Mouse (Mus musculus): Measurements from ENCODE around the gene Ush2a. TPM values are rescaled to one million over a fixed set of nuclear protein-coding genes. Genes with fewer than 3 reads are reported as not detected.

Gene Ush2a
- polyA plus RNA-seq, 1 experiment: not detected

DNA sequence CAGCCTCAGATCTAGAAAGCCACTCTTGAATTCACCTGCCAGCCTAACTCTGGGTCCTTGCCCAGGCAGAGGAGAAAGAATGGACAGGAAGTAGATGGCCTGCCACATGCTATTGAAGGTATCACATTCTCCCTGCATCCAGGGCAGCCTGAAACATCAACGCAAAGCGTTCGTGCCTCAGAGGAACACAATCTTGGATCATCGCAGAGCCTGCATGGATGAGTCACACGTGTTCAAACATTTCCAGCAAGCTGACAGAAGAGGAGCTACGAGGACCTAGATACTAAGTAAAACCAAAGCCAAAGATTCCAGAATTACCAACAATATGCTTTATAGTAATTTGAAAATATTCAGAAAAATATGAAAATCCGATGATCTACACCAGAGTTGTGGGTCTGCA lies 4.3 kb upstream of the Ush2a start:
- no peak for DNase-seq
- Histone ChIP-seq H3K27me3 (replicated peaks; ENCODE audit: control insufficient read depth, insufficient read depth, low read length) (no peaks in the 10 kb centered on the region), H3K4me1 (ENCODE audit: control insufficient read depth, insufficient read depth, low read length) (no peaks in the 10 kb centered on the region), H3K27ac (ENCODE audit: insufficient read depth, low read depth, low read length) (no peak overlapping the region), H3K4me3 (ENCODE audit: insufficient read depth, low read depth, low read length) (no peak overlapping the region), H3K36me3 (ENCODE audit: control insufficient read depth, insufficient read depth, low read length) (no peaks in the 10 kb centered on the region)
- WGBS: 75% methylated on average over 7 of the region's 7 CpGs
- TF ChIP-seq POLR2A (IDR thresholded peaks at IDR 0.05; ENCODE audit: low read depth, low read length) (no peak), CTCF (conservative IDR thresholded peaks at IDR 0.05; ENCODE audit: insufficient read depth, insufficient read length, low read depth, low read length) (no peak)

DNA sequence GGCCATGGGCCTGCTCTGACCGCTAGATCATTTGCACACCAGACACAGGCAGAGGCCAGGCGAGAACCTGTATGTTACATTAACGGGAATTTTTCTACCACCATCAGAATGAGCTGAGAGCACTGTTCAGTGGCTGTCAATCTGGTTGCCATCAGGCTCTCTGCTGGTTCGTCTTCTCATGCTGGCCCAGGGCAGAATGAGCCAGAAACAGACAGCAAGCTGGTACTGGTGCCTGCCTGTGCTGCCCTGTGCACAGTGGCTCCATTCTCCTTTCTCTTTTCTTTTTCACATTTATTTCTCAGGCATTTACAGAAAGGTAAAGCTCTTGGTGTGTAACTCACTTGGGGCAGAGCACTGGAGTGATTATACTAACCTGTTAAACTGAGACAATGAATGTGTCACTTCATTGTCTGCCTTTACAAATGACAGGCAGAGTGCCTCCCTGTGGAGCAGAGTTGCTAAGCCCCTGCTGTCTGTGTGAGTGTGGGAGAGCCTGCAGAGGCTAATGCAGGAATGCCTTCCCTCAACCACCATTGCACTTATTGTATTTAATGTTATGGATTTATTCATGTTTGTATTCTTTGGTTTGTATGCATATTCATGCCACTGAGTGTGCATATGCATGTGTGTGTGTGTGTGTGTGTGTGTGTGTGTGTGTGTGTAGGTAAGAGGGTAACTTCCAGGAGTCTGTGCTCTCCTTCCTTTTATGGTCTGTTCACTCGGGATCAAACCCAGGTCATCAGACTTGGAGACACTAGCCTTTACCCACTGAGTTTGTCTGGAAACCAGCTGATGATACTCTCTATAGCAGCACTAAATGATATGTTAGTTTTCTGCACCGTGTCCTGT lies 1.3 kb upstream of the Ush2a start:
- DNase-seq: no peak
- Histone ChIP-seq H3K4me3 (ENCODE audit: insufficient read depth, low read depth, low read length) (no peak overlapping the region), H3K27ac (ENCODE audit: insufficient read depth, low read depth, low read length) (no peak overlapping the region), H3K27me3 (replicated peaks; ENCODE audit: control insufficient read depth, insufficient read depth, low read length) (no peaks in the 10 kb centered on the region), H3K36me3 (ENCODE audit: control insufficient read depth, insufficient read depth, low read length) (no peaks in the 10 kb centered on the region), H3K4me1 (ENCODE audit: control insufficient read depth, insufficient read depth, low read length) (no peaks in the 10 kb centered on the region)
- 82% methylated on average over 6 of the region's 6 CpGs for WGBS
- no peak for TF ChIP-seq CTCF (conservative IDR thresholded peaks at IDR 0.05; ENCODE audit: insufficient read depth, insufficient read length, low read depth, low read length)
- TF ChIP-seq POLR2A (IDR thresholded peaks at IDR 0.05; ENCODE audit: low read depth, low read length): no peak

DNA sequence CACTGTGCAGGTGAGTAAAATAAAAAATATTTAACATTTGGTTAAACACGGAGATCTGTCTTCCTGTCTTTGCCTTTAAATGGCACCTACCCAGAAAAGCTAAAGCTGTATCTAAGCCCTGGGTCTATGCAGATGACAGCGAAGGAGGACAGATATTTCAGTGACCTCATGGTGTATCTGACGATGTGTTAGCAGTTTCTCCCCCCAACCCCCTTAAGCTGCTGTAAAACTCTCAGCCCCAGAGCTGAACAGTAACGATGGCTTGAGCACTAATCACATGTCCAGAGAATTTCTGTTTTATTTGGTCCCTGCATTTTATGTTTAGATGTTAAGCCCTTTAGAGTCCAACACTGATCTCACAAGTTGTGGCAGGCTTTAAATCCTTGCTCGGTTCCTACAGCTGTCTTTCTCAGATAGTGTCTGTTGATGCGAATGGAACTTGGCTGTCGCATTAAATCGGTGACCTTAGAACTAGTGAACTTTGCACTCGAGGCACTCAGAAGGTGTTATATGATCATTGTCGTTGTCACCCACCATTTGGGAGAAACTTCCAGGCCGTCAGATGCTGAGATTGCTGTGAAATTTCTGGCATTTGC lies 5.4 kb downstream of the Ush2a start:
- WGBS: 34% methylated on average over 11 of the region's 11 CpGs
- no peaks in the 10 kb centered on the region for H3K36me3 ChIP-seq (ENCODE audit: control insufficient read depth, insufficient read depth, low read length)
- H3K4me1 ChIP-seq (ENCODE audit: control insufficient read depth, insufficient read depth, low read length): no peaks in the 10 kb centered on the region
- H3K27me3 ChIP-seq (replicated peaks; ENCODE audit: control insufficient read depth, insufficient read depth, low read length): no peaks in the 10 kb centered on the region
- no peak overlapping the region for H3K4me3 ChIP-seq (ENCODE audit: insufficient read depth, low read depth, low read length)
- DNase-seq: no peak
- H3K27ac ChIP-seq (ENCODE audit: insufficient read depth, low read depth, low read length): no peak overlapping the region
- TF ChIP-seq CTCF (conservative IDR thresholded peaks at IDR 0.05; ENCODE audit: insufficient read depth, insufficient read length, low read depth, low read length): no peak
- TF ChIP-seq POLR2A (IDR thresholded peaks at IDR 0.05; ENCODE audit: low read depth, low read length): no peak

DNA sequence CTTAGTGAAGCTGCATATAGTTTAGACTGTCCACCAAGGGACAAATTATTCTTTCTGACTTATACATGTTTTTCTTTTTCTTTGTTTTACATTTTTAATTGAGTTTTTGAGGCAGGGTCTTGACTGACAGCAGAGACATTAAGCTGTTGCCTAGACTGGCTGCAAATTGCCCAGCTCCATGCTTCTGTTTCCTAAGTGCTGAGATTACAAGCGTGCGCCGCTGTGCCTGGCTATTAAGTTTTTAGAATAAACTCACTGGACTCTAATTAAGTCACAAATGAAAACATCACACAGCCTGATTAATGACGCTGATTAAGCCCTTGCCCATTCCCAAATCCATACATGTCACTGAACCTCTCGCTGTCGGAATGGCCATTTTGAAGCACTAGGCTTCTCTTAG lies 7.2 kb downstream of the Ush2a start:
- H3K4me1 ChIP-seq (ENCODE audit: control insufficient read depth, insufficient read depth, low read length): no peaks in the 10 kb centered on the region
- no peak overlapping the region for H3K4me3 ChIP-seq (ENCODE audit: insufficient read depth, low read depth, low read length)
- no peaks in the 10 kb centered on the region for H3K27me3 ChIP-seq (replicated peaks; ENCODE audit: control insufficient read depth, insufficient read depth, low read length)
- DNase-seq: no peak
- WGBS: 76% methylated on average over 6 of the region's 6 CpGs
- H3K27ac ChIP-seq (ENCODE audit: insufficient read depth, low read depth, low read length): no peak overlapping the region
- TF ChIP-seq CTCF (conservative IDR thresholded peaks at IDR 0.05; ENCODE audit: insufficient read depth, insufficient read length, low read depth, low read length): no peak
- no peak for TF ChIP-seq POLR2A (IDR thresholded peaks at IDR 0.05; ENCODE audit: low read depth, low read length)
- H3K36me3 ChIP-seq (ENCODE audit: control insufficient read depth, insufficient read depth, low read length): no peaks in the 10 kb centered on the region

DNA sequence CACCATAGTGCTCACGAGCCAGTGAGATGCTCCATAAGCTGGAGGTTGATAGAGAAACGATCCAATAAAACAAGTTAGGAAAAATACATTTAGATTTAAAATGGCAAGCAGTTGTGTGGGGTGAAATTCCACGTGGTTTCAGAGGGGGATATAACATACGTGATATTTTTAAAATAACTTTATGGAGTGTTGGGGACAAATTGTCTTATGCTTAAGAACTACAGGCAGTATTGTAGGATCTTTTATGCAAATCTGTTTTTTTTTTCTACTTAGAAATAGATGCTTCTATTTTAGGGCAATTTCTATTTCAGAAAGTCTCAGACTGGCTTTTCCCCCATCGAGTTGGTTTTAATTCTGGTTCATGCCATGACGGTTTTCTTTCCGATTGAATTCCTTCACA lies 51.5 kb downstream of the Ush2a start:
- H3K4me3 ChIP-seq (ENCODE audit: insufficient read depth, low read depth, low read length): no peak overlapping the region
- no peaks in the 10 kb centered on the region for H3K36me3 ChIP-seq (ENCODE audit: control insufficient read depth, insufficient read depth, low read length)
- 89% methylated on average over 7 of the region's 7 CpGs for WGBS
- TF ChIP-seq POLR2A (IDR thresholded peaks at IDR 0.05; ENCODE audit: low read depth, low read length): no peak
- no peak for TF ChIP-seq CTCF (conservative IDR thresholded peaks at IDR 0.05; ENCODE audit: insufficient read depth, insufficient read length, low read depth, low read length)
- H3K27ac ChIP-seq (ENCODE audit: insufficient read depth, low read depth, low read length): no peak overlapping the region
- H3K27me3 ChIP-seq (replicated peaks; ENCODE audit: control insufficient read depth, insufficient read depth, low read length): no peaks in the 10 kb centered on the region
- H3K4me1 ChIP-seq (ENCODE audit: control insufficient read depth, insufficient read depth, low read length): no peaks in the 10 kb centered on the region
- DNase-seq: no peak

DNA sequence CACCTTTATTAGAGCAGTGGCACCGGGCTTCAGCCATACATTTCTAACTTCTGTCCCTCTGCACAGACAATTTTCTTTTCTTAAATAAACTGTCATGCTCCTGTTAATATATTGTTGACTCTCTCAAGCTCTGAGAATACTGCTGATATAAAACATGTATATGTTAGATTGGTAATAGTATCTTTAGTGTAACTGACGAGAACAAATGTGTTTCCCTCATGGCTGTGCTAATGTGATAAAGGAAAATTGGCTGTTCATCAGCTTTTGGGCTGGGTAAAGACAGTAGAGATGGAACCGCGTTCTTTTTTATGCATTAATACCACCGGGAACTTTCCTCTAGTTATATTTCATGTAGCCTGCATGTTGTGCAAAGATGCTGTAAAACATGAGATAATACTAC lies 54.8 kb downstream of the Ush2a start:
- WGBS: 89% methylated on average over 5 of the region's 5 CpGs
- no peak for TF ChIP-seq CTCF (conservative IDR thresholded peaks at IDR 0.05; ENCODE audit: insufficient read depth, insufficient read length, low read depth, low read length)

DNA sequence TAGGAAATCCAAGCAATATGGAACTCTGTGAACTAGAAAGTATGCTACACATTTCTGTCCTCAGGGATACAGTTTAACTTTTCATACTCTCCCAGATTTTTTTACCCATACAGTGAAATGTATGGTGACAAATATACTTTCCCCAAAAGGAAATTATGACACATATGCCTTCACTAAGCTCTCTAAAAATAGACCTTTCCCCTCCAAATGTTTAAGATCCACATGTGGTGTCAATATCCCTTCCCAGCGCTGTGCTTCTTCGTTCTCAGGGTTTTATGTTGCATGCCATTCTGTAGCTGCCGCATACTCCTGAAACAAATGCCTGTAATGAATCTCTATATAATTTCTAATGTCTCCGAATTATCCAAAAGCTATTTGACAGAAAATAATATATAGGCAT lies 58.4 kb downstream of the Ush2a start:
- H3K27me3 ChIP-seq (replicated peaks; ENCODE audit: control insufficient read depth, insufficient read depth, low read length): no peaks in the 10 kb centered on the region
- WGBS: 61% methylated on average over 4 of the region's 4 CpGs
- H3K36me3 ChIP-seq (ENCODE audit: control insufficient read depth, insufficient read depth, low read length): no peaks in the 10 kb centered on the region
- no peak overlapping the region for H3K4me3 ChIP-seq (ENCODE audit: insufficient read depth, low read depth, low read length)
- TF ChIP-seq CTCF (conservative IDR thresholded peaks at IDR 0.05; ENCODE audit: insufficient read depth, insufficient read length, low read depth, low read length) (no peak), POLR2A (IDR thresholded peaks at IDR 0.05; ENCODE audit: low read depth, low read length) (no peak)
- H3K4me1 ChIP-seq (ENCODE audit: control insufficient read depth, insufficient read depth, low read length): no peaks in the 10 kb centered on the region
- no peak overlapping the region for H3K27ac ChIP-seq (ENCODE audit: insufficient read depth, low read depth, low read length)
- DNase-seq: no peak

More for the DNA sequence above, 54.8 kb downstream of the Ush2a start:
- H3K4me3 ChIP-seq (ENCODE audit: insufficient read depth, low read depth, low read length): no peak overlapping the region
- H3K27ac ChIP-seq (ENCODE audit: insufficient read depth, low read depth, low read length): no peak overlapping the region
- no peak for DNase-seq
- no peaks in the 10 kb centered on the region for H3K27me3 ChIP-seq (replicated peaks; ENCODE audit: control insufficient read depth, insufficient read depth, low read length)
- H3K36me3 ChIP-seq (ENCODE audit: control insufficient read depth, insufficient read depth, low read length): no peaks in the 10 kb centered on the region
- H3K4me1 ChIP-seq (ENCODE audit: control insufficient read depth, insufficient read depth, low read length): no peaks in the 10 kb centered on the region

All from kidney, adult 2 months (tissue).